Mouse (Mus musculus) liver, postnatal 0 days (tissue): ENCODE measurements at regions not wholly inside any gene's neighbourhood (a gene's known extent, or its start where the extent isn't known, plus 50 kb on each side); places are given as distances from the start of the nearest gene placed in this dataset.

Experiments used
- CTCF ChIP-seq: sonication (generic); IDR thresholded peaks from 2 replicates; pipeline ENCODE4 v1.5.1; 2016; ENCODE audit warnings: antibody characterized with exemption, low read depth
- EP300 ChIP-seq: IDR thresholded peaks from 2 replicates; pipeline ENCODE4 v1.6.1; 2016; ENCODE audit warnings: antibody characterized with exemption, low read depth, mild to moderate bottlenecking

DNA sequence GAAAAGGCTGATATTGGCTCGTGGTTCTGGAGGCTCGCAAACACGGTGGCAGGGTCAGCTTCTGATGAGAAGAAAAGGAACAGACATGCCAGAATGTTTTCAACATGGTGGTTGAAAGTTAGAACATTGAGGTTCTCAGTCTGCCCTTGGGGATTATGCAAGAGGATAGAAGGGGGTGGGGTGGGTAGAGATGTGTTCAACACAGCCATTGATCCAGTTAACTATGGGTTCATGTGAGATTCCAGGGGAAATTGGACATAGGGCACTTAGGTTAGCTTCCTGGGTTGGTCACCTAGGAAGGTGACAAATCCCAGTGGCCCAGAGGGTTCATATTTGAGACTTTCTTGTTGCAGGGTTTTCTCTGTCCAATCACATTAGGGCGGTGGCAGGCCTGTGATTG, 176.1 kb downstream of the Gadd45g start:
- TF ChIP-seq CTCF (no peak), EP300 (peak; percentile 71; the same call in 1 of the 2 replicates)
